Mouse (Mus musculus) embryonic facial prominence, embryonic 12.5 days (tissue): ENCODE measurements around the gene Tnf. TPM values are rescaled to one million over a fixed set of nuclear protein-coding genes. Genes with fewer than 3 reads are reported as not detected.

Source experiments
- ATAC-seq: fragments of 200-750 bp; cut with Nextera tagmentation; 2 replicates; pipeline ENCODE4 v1.8.0; 2017; ENCODE audit not compliant: insufficient number of reproducible peaks, insufficient read depth, low FRiP score, low TSS enrichment
- H3K27ac ChIP-seq: fragments of 300-500 bp; sonication (generic); 2 replicates; pipeline ENCODE4 v1.5.1; 2016; ENCODE audit warnings: mild to moderate bottlenecking
- H3K27me3 ChIP-seq: fragments of 300-500 bp; sonication (generic); 2 replicates; pipeline ENCODE4 v1.6.1; 2016; ENCODE audit warnings: mild to moderate bottlenecking, moderate library complexity
- H3K36me3 ChIP-seq: fragments of 300-500 bp; sonication (generic); 2 replicates; pipeline ENCODE4 v1.6.1; 2016; ENCODE audit warnings: mild to moderate bottlenecking
- H3K4me1 ChIP-seq: fragments of 300-500 bp; sonication (generic); 2 replicates; pipeline ENCODE4 v1.6.1; 2016
- H3K4me2 ChIP-seq: fragments of 300-500 bp; sonication (generic); replicated peaks from 2 replicates; pipeline ENCODE4 v1.6.1; 2016; ENCODE audit warnings: mild to moderate bottlenecking, moderate library complexity
- H3K4me3 ChIP-seq: fragments of 300-500 bp; sonication (generic); 2 replicates; pipeline ENCODE4 v1.5.1; 2016; ENCODE audit warnings: mild to moderate bottlenecking
- H3K9ac ChIP-seq: fragments of 300-500 bp; sonication (generic); 2 replicates; pipeline ENCODE4 v1.6.1; 2016; ENCODE audit warnings: mild to moderate bottlenecking, moderate library complexity
- H3K9me3 ChIP-seq: fragments of 300-500 bp; sonication (generic); 2 replicates; pipeline ENCODE4 v1.6.1; 2016; ENCODE audit warnings: mild to moderate bottlenecking, moderate library complexity
- WGBS: fragments of 180-500 bp; shearing (Covaris S2); methylation state at CpG from one replicate; pipeline ENCODE4 v1.1.7; 2016; 5-methylcytosine and 5-hydroxymethylcytosine counted together
- polyA plus RNA-seq: library from polyadenylated mRNA; unstranded; fragments of >200 nt; fragmentation: Nextera tagmentation; extraction: Ambion mirVana; gene quantifications from 2 replicates; pipeline ENCODE4 v1.2.1, GENCODE M21; 2016

Gene Tnf
- polyA plus RNA-seq, 1 experiment from 2014 or later = 0.15 TPM

GRCm38 (mm10) chr17:35232659-35233058 is 30.9 kb upstream of the Tnf start:
- peaks cover 35% of the 10 kb centered on the region for H3K36me3 ChIP-seq
- H3K4me1 ChIP-seq = peaks cover 32% of the 10 kb centered on the region; the same call in 1 of the 2 replicates
- no peaks in the 10 kb centered on the region for H3K9me3 ChIP-seq
- H3K4me3 ChIP-seq = no peak overlapping the region
- 87% methylated on average over 5 of the region's 5 CpGs for WGBS
- ATAC-seq = no peak
- H3K4me2 ChIP-seq = no peak overlapping the region; the same call in 1 of the 2 replicates
- no peak overlapping the region for H3K9ac ChIP-seq
- no peaks in the 10 kb centered on the region for H3K27me3 ChIP-seq
- H3K27ac ChIP-seq = peak overlapping the region; percentile 51

DNA sequence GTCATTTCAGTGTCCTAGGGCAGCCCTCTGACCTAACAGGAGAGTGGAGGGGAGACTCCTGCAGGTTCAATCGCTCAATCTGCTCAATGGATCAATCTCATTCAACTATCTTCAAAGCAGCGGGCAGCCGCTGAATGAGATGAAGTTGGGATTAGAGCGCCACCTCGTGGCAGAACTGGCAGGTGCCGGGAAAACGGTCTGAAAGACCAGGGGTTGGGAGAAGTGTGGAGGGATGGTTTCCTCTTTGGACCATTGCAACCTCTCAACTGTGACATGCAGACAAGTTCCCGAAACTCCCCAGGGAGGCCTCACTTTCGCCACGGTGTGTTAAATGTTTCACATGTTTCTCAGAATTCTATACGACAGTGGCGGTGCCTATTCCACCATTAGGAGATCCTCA is 30.2 kb upstream of the Tnf start:
- peaks cover 40% of the 10 kb centered on the region for H3K36me3 ChIP-seq
- no peaks in the 10 kb centered on the region for H3K9me3 ChIP-seq
- peaks cover 32% of the 10 kb centered on the region; the same call in 1 of the 2 replicates for H3K4me1 ChIP-seq
- 12% methylated on average over 12 of the region's 12 CpGs for WGBS
- H3K4me2 ChIP-seq = peak overlapping the region; percentile 12; the same call in 1 of the 2 replicates
- H3K27me3 ChIP-seq = no peaks in the 10 kb centered on the region
- no peak overlapping the region for H3K9ac ChIP-seq
- 0 out of 2 replicates have a peak overlapping the region, but pooled peaks have one; percentile 36 for H3K27ac ChIP-seq
- no peak for ATAC-seq
- H3K4me3 ChIP-seq = no peak overlapping the region

DNA sequence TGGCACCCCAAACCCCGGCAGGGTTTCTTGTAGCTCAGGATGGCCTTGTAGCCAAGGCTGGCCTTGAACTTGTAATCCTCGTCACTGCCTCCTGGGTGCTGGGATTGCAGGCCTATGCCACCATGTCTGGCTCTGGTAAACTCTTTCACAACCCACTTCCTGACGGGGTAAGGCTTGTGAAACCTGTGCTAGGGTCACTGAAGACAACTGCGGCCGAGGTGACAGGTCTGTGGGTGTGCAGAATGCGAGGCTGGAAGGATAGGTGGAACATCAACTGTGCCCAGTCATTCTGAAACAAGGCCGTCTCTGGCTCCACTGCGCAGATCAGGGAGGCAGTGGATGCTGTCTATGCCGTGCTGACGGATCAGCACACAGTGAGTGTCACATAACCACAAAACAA is 29.2 kb upstream of the Tnf start:
- H3K4me1 ChIP-seq = peaks cover 26% of the 10 kb centered on the region; the same call in 1 of the 2 replicates
- H3K9ac ChIP-seq = no peak overlapping the region
- H3K27me3 ChIP-seq = no peaks in the 10 kb centered on the region
- H3K27ac ChIP-seq = no peak overlapping the region
- H3K9me3 ChIP-seq = no peaks in the 10 kb centered on the region
- ATAC-seq = no peak
- 92% methylated on average over 10 of the region's 10 CpGs for WGBS
- H3K4me2 ChIP-seq = no peak overlapping the region
- H3K36me3 ChIP-seq = peaks cover 41% of the 10 kb centered on the region
- no peak overlapping the region for H3K4me3 ChIP-seq

GRCm38 (mm10) chr17:35226561-35227046 is 24.8 kb upstream of the Tnf start:
- no peaks in the 10 kb centered on the region for H3K27me3 ChIP-seq
- H3K4me2 ChIP-seq = no peak overlapping the region
- H3K27ac ChIP-seq = no peak overlapping the region
- H3K4me1 ChIP-seq = no peaks in the 10 kb centered on the region
- H3K4me3 ChIP-seq = no peak overlapping the region
- H3K36me3 ChIP-seq = peaks cover 57% of the 10 kb centered on the region
- no peaks in the 10 kb centered on the region for H3K9me3 ChIP-seq
- ATAC-seq = no peak
- WGBS = 86% methylated on average over 14 of the region's 14 CpGs
- no peak overlapping the region for H3K9ac ChIP-seq

DNA sequence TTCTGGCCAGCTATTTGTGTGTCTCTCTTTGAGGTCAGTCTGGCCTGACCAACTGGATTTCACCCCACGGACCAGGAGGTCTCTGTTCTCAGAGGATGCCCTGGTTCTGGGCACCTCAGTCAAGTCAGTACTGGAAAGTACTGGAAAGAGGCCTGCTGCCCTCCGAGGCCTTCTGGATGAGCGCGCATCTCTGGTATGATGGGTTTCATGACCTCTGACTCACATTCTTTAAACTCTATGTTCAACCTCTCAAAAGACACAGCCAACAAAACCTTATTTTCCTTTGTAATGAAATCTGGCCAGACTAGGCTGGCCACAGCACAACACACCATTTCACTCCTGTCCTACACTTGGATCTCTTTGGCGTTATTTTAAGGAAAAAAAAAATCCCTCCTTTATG is 23.6 kb upstream of the Tnf start:
- H3K4me1 ChIP-seq = no peaks in the 10 kb centered on the region
- no peak for ATAC-seq
- no peak overlapping the region for H3K4me3 ChIP-seq
- H3K27ac ChIP-seq = no peak overlapping the region
- peaks cover 57% of the 10 kb centered on the region for H3K36me3 ChIP-seq
- H3K9me3 ChIP-seq = no peaks in the 10 kb centered on the region
- H3K27me3 ChIP-seq = no peaks in the 10 kb centered on the region
- no peak overlapping the region for H3K4me2 ChIP-seq
- H3K9ac ChIP-seq = no peak overlapping the region
- 93% methylated on average over 5 of the region's 5 CpGs for WGBS

DNA sequence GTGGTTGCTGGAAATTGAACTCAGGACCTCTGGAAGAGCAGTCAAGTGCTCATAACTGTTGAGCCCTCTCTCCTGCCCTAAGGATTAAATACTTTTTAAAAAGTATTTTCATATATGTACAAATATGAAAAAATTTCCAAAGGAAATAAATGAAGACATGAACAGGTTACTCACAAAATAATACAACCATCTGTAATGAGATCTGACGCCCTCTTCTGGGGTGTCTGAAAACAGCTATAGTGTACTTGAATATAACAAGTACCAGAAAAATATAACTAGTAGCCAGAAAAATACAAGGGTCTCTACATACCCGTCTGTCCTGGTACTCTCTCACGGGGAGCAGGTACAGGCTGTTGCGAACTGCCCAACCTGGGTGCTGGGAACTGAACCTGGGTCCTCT is 22.8 kb upstream of the Tnf start:
- ATAC-seq = no peak
- no peaks in the 10 kb centered on the region for H3K27me3 ChIP-seq
- no peak overlapping the region for H3K4me2 ChIP-seq
- no peak overlapping the region for H3K27ac ChIP-seq
- H3K4me1 ChIP-seq = no peaks in the 10 kb centered on the region
- over 99% methylated on average over 4 of the region's 4 CpGs for WGBS
- H3K4me3 ChIP-seq = no peak overlapping the region
- H3K9ac ChIP-seq = no peak overlapping the region
- H3K36me3 ChIP-seq = peaks cover 57% of the 10 kb centered on the region
- no peaks in the 10 kb centered on the region for H3K9me3 ChIP-seq

- no peak for ATAC-seq
- H3K4me1 ChIP-seq = no peaks in the 10 kb centered on the region
- no peak overlapping the region for H3K4me3 ChIP-seq
- no peak overlapping the region for H3K4me2 ChIP-seq
- no peaks in the 10 kb centered on the region for H3K9me3 ChIP-seq
- no peak overlapping the region for H3K27ac ChIP-seq
- no peak overlapping the region for H3K9ac ChIP-seq
- WGBS = 80% methylated on average over 6 of the region's 6 CpGs
- no peaks in the 10 kb centered on the region for H3K27me3 ChIP-seq
- peaks cover 39% of the 10 kb centered on the region for H3K36me3 ChIP-seq
These were observed 20.5 kb upstream of the Tnf start for GRCm38 (mm10) chr17:35222299-35222698.

DNA sequence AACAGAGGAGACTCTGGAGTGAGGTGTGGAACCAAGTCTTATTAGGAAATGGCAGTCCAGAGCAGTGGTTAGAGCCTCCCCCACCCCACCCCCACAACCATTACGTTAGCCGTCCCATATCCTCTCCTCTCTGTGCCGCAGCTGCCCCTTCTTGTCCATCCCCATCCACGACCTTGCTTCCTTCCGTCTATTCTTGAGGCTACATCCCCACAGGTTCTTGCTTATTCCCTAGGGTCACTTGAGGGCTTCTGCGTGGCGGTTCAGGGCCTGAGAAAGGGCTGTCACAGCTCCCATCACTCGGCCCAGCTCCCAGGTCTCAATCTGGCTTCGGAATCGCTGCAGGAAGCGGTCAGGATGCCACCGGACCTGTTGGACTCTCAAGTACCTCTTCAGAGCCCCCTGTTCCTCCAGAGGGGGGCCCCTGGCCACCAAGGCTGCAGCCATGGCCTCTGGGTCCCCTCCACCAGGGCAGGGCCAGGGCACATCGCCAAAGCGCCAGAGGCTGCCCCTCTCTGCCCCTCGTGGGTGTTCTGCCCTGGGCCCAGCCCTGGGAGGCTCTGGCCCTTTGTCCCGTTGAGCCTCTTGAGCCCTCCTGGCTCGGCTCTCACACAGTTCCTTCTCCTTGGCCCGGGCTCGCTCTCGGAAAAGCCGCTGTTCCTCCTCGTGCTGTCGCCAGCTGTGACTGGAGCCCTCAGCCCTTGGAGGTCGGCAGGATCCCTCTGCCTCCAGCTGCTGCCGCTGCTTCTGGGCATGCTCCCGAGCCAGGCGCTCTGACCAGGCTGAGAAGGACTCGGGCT is 18.5 kb upstream of the Tnf start, which contains the start of gene Gm16181:
TSS of gene Gm16181 (plus strand) at position 679 of the 797 bp plus-strand sequence.
- Histone ChIP-seq H3K9ac (no peak within 1 kb of the TSS), H3K4me2 (no peak within 1 kb of the TSS), H3K4me3 (no peak within 1 kb of the TSS), H3K36me3 (peaks cover 31% of the 10 kb centered on the region), H3K9me3 (no peaks in the 10 kb centered on the region), H3K27ac (no peak within 1 kb of the TSS), H3K27me3 (no peaks in the 10 kb centered on the region), H3K4me1 (no peaks in the 10 kb centered on the region)
- 82% methylated on average over 28 of the region's 28 CpGs for WGBS
- no peak for ATAC-seq

DNA sequence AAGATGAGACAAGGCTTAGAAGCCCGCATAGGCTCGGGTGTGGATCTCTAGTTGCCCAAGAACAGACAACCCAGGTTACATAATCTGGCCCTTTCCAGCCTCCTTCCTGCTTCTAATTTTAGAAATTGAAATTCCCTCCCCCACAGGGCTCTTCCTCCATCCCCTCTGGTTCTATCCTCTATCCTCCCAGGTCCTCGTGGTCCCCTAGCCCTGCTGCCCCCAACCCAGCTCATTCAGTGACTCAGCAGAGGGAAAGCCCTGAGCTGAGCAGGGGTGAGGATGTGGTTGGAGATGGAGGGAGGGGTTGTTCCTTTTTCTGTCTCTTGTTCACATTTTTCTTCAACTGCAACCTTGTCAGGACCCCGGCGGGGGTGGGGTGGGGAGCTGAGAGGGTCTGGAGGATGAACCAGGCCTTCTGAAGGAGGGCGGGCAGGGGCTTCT is 17.8 kb upstream of the Tnf start:
- Histone ChIP-seq H3K9ac (no peak overlapping the region), H3K36me3 (peaks cover 25% of the 10 kb centered on the region), H3K4me1 (0 out of 2 replicates have a peak, but pooled peaks cover 2% of the 10 kb centered on the region), H3K9me3 (no peaks in the 10 kb centered on the region), H3K27me3 (no peaks in the 10 kb centered on the region), H3K4me3 (no peak overlapping the region), H3K4me2 (no peak overlapping the region), H3K27ac (no peak overlapping the region)
- no peak for ATAC-seq
- 85% methylated on average over 6 of the region's 6 CpGs for WGBS

DNA sequence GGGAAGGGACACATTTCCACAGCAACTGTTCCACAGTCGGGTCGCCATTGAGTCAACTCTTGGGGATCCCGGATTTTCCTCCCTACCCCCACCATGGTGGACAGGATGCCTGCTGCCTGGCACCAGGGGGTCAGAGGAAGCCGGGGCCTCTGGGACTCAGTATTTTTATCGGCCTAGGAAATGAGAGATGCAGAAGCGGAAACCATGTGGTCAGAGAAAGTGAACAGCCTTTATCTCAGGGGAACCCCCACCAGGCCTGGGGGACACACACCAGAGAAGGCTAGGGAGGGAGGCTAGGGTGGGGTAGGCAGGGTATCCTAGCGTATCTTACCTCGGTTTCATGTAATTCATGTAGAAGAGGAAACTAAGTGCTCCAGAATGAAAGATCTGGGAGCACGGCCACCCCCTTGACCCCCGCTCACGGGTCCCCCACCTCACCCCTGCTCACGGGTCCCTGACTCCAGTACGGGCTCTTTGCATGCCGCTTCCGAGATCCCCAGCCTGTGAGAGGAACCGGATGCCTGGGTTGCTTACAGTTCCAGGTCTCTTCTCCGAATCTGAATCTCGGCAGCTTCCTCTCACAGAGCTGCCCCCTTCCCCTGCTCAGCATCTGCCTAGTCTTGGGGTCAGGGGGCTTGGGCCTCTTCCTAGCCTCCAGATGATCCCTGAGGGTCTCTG is 16.8 kb upstream of the Tnf start:
- Histone ChIP-seq H3K27me3 (no peaks in the 10 kb centered on the region), H3K27ac (0 out of 2 replicates have a peak overlapping the region, but pooled peaks have one; percentile 6), H3K4me2 (no peak overlapping the region), H3K4me1 (0 out of 2 replicates have a peak, but pooled peaks cover 3% of the 10 kb centered on the region), H3K4me3 (no peak overlapping the region), H3K36me3 (peaks cover 24% of the 10 kb centered on the region), H3K9me3 (no peaks in the 10 kb centered on the region), H3K9ac (no peak overlapping the region)
- ATAC-seq = no peak
- WGBS = 76% methylated on average over 18 of the region's 18 CpGs

GRCm38 (mm10) chr17:35213071-35213470 is 11.3 kb upstream of the Tnf start:
- 91% methylated on average over 5 of the region's 5 CpGs for WGBS

More at GRCm38 (mm10) chr17:35213071-35213470, 11.3 kb upstream of the Tnf start:
- Histone ChIP-seq H3K4me1 (0 out of 2 replicates have a peak, but pooled peaks cover 3% of the 10 kb centered on the region), H3K27ac (no peak overlapping the region), H3K4me2 (no peak overlapping the region), H3K9ac (no peak overlapping the region), H3K36me3 (no peaks in the 10 kb centered on the region), H3K27me3 (no peaks in the 10 kb centered on the region), H3K4me3 (no peak overlapping the region), H3K9me3 (no peaks in the 10 kb centered on the region)
- no peak for ATAC-seq
